Mouse (Mus musculus) cortical plate, adult 2 months (tissue): ENCODE measurements around the gene Pou3f4.

ENCODE experiments used
- CTCF ChIP-seq: fragments of 200-500 bp; IDR thresholded peaks from 2 replicates; pipeline ENCODE4 v1.5.1; 2011; ENCODE audit warnings: mild to moderate bottlenecking, control low read depth, low read length; ENCODE audit not compliant: insufficient read depth; ENCODE audit errors: extremely low read depth
- POLR2A ChIP-seq: fragments of 200-500 bp; IDR thresholded peaks from 2 replicates; pipeline ENCODE4 v1.6.1; 2011; ENCODE audit warnings: mild to moderate bottlenecking, low read length, control low read depth; ENCODE audit not compliant: insufficient read depth; ENCODE audit errors: extremely low read depth

GRCm38 (mm10) chrX:110802502-110802901 is 11.6 kb upstream of the Pou3f4 start:
- TF ChIP-seq CTCF, result no peak
- no peak for TF ChIP-seq POLR2A
